Mouse (Mus musculus) lung, postnatal 36 days (tissue): ENCODE measurements around the gene Lrrc18.

Source experiments
- DNase-seq: peaks from one replicate; pipeline ENCODE4 v3.0.0; 2022; ENCODE audit warnings: mixed read lengths

Gene Lrrc18

DNA sequence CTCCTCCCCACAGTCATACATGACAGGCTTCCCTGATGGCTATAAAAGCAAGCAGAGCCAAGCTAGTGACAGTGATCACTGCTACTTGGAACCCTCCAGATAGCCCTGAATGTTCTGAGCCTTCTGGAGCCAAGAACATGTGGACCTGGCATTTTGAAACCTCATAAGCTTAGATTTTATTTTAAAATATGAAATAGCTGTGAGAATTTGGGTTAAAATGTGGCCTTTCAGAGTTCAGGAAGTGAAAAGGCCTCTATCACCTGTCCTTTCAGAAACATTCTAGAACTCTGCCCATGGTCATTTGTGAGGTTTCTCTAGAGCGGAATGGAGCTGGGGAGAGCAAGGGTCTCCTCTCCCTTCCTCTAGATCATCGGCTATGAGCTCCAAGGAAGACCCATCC lies at the start of gene Lrrc18:
Gene Lrrc18, plus strand, starts transcription at position 301 of the 400 bp plus-strand sequence.
- DNase-seq: no peak

GRCm38 (mm10) chr14:32947512-32947911 lies 43.7 kb upstream of the Lrrc18 start:
- DNase-seq: no peak

DNA sequence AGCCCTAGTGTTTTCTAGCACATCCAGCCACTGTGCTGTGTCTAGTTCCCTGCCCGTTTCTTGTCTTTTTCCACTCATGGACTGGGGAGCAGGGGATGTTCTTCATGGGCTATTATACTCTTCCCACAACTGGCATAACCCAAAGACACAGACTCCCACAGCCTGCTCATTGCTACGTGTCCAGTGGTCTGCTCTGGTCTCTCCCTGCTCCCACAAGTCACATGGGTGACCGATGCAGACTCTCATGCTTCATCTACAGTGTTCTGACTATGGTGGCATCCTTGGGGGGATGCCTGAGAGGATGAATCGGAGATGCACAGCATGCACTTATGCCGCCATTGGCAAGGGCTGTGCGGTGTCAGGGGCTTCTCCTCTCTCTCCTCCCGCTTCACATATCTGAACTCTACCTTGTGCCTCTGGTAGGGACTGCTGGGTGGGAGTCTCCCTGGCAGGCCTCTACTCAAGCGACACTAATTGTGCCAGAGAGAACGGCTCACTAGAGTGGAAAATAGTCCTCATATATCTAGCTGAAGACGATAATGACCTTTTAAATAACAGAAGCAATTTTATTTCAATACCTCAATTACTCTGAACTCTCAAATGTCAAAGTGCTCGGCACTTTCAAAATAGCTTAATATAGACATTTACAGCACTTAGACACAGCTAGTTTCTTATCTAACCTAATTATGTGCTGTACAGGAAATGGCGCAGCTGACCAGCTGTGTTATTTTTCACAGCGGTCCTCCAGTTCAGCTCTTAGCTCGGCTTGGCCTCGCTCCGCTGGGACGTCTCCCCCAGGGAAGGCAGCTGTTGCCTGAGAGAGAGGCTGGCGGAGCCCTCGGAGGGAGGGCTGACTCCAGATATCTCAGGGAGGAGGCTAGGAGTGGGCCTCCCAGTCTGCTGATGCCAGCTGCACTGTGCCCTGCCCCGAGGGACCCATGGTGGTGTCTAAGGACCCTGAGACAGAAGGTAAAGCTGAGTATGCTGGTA lies 40.6 kb upstream of the Lrrc18 start:
- DNase-seq: peak; percentile 59

- DNase-seq: peak; percentile 44
These were observed 34.7 kb upstream of the Lrrc18 start for GRCm38 (mm10) chr14:32956486-32956885.

DNA sequence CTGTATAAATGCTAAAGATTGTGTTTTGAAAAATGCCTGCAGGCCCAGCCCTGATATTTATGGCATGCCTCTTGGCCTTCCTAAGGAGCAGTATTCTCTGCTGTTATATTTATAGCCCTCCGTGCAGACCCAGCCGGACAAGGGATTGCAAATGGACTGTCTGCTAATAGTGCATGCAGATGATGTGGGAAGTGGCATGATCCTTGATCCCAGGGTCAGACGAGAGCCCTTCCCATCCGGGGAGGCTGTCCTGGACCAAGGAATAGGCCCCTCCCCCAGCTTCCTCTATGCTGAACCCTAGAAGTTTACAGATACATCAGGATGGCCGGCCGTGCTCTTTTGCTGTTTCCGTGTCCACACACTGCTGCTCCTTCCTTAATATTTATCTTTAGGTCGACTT lies 32.5 kb upstream of the Lrrc18 start:
- peak; percentile 50 for DNase-seq

- DNase-seq: peak; percentile 60
These were observed 30.7 kb upstream of the Lrrc18 start for GRCm38 (mm10) chr14:32960481-32960880.

GRCm38 (mm10) chr14:32964742-32965141 lies 26.4 kb upstream of the Lrrc18 start:
- DNase-seq: no peak

- no peak for DNase-seq
These were observed 20.5 kb upstream of the Lrrc18 start for GRCm38 (mm10) chr14:32970700-32971099.

DNA sequence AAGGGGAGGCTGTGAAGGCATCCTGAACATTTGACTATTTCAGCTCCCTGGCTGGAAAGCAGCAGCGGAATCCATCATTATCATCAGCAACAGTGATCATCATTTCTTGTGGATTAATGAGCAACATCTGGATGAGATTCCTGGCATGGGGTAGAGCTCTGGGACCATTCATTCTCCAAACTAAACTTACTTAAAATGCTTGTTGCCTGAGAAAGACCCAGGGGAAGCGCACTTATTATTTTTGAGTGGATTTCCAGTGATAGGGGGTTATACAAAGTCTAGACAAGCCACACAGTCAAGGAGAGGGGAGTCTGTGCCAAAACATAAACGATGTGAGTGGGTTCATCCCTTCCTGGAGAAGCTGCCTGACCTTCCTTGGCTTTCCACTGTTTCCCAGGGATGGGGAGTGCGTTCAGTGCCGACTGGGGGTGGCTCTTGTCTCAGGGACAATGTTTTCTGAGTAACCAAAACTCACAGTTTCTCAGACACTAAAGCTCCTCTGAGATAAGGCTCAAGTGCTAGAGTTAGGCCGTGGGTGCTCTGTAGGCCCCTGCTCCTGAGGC lies 6.9 kb upstream of the Lrrc18 start:
- no peak for DNase-seq

DNA sequence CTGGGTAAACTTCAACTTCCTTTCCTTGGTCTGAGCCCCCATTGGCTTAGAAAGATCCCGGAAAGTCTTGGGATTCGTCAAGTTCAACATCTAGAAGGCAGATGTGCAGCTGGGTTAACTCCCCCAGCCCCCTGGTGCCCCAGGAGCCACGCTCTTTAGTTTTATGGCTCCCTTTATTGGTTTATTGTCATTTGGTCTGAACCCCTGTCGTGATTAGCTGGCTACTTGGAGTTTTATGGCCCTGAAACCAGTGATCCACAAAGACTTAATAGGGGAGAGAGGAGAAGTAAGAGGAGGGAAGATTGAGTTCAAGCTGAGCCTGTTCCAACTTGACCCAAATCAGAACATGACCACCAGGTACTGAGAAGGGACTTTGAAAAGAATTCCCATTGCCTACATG lies 4.5 kb upstream of the Lrrc18 start:
- no peak for DNase-seq

- peak; percentile 61 for DNase-seq
These were observed 3.9 kb downstream of the Lrrc18 start for GRCm38 (mm10) chr14:32994954-32995636.

DNA sequence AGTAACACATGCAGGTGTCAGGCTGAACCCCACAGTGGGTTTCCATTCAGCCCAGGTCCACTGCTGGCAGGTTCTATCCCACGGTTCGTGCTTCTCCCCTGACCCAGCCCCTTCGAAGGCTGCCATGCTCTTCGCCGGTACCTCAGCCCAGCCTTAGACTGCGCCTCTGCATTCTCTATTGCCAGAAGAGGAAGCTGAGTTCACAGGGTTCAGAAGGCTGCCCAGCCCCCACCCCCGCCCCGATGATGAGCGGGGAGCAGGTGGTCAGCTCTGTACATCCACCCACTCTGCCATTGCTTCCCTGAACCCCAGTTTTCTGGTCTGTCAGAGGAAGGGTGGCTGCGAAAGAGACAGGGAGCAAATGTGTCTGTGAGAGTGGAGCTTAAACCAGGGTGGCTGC lies 8.3 kb downstream of the Lrrc18 start:
- DNase-seq: no peak

DNA sequence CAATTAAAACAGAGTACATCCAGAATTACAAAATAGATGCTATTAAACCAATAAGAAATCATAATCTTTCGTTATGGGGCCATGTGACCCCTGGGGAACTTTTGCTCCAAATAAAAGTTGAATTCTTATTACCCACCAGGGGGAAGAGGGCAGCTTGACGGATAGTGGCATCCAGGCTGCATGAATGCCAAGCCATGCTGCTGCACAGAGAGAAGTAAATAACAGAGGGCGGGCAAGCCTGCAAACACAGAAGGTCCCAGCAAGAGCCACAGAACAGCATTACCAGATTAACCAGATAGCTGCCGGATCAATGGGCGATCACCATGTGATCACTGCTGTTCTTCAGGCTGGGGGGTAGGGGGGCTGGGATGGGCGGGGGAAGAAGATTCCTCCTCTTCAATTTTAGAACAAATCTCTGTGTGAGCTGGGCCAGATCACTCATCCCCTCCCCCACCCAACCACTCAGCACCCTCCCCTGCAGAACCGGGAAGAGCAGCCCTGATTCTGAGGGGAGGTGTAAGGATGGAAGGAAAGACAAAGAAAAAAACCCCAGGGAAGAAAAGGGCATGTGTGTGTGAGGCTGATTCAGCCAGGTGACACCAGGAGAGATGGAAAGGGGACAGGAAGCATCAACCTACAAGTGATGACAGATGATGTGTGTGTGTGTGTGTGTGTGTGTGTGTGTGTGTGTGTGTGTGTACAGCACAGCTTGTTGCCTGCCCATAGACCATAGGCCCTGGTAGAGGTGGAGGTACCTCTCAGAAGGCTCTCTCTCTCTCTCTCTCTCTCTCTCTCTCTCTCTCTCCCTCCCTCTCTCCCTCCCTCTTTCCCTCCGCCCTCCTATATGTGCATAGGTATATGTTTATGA lies 9.2 kb downstream of the Lrrc18 start:
- DNase-seq: no peak

GRCm38 (mm10) chr14:33005114-33005513 lies 13.9 kb downstream of the Lrrc18 start:
- DNase-seq: no peak

GRCm38 (mm10) chr14:33007638-33008037 lies 16.5 kb downstream of the Lrrc18 start:
- DNase-seq: no peak

GRCm38 (mm10) chr14:33019050-33019449 lies 27.9 kb downstream of the Lrrc18 start:
- DNase-seq: no peak

GRCm38 (mm10) chr14:33019606-33020005 lies 28.4 kb downstream of the Lrrc18 start:
- DNase-seq: peak; percentile 15

DNA sequence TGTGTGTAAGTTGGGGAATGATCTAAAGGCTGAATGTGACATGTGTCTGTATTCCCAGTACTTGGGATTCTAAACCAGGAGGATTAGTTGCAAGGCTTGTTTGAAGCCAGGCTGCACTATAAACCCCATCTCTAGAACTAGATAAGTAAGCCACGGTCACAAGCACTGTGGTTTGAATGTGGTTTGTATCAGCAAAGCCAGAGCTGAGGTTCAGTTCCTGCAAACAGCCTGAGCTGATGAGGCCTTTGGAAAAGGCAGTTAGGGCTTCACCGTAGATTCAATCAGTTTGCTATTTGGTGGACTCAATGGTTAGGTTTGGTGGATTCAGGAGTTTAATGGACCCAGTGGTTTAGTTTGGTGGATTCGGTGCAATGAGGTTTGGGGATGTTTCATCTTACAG lies 39.7 kb downstream of the Lrrc18 start:
- no peak for DNase-seq

DNA sequence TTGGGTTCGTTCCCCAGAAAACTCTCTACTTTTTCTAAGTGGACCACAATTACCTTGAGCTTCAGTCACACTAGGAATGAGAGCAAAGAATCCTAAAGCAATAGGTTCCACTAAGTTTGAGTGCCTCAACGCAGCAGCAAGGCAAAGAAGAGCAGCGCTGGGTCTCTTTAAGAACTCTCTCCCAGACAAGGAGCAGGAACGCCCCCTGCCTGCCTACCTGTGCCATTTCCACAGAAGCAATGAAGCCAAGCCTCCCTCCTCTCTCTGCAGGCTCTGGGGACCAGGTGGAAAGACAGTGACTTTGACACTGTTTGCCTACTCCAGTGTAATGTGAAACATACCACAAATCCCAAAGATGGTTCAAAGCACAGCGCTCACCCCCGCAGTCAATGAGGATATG lies 42.2 kb downstream of the Lrrc18 start:
- peak; percentile 15 for DNase-seq

DNA sequence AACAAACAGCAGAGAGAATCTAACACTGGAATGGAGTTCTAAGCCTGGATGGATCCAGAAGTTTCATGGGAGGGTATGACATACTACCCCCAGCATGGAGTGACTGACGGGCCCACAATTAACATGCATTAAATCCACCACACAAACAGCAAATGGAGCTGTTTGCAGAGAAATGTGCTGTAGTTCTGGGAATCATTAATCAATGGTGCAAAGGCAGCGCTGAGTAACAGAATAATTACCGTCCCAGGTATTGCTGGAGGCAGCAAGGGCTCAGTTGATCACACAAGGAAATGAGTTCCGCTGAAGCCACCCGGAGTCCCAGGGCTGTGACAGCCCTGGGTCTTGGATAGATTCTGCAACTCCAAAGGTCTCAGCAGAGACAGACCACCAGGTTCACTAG lies 44.2 kb downstream of the Lrrc18 start:
- no peak for DNase-seq

GRCm38 (mm10) chr14:33036811-33037210 lies 45.6 kb downstream of the Lrrc18 start:
- no peak for DNase-seq

DNA sequence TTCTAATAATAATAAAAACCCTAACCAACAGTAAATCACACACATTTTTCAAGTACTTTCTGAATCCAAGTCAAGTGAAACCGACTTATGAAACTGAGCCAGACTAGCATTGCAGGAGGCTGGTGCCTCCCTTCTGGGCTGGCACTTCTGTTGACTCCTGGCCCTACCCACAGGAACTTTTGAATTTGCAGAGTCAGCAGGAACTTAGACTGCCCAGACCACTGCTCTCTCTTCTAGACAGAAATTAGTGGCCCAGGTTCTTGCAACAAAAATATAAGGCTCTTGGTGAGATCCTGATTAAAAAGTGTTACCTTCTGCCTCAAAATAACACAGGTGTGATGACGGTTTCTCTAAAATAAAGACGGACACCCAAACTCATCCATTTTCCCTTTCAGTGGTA lies 54.0 kb downstream of the Lrrc18 start:
- DNase-seq: no peak

DNA sequence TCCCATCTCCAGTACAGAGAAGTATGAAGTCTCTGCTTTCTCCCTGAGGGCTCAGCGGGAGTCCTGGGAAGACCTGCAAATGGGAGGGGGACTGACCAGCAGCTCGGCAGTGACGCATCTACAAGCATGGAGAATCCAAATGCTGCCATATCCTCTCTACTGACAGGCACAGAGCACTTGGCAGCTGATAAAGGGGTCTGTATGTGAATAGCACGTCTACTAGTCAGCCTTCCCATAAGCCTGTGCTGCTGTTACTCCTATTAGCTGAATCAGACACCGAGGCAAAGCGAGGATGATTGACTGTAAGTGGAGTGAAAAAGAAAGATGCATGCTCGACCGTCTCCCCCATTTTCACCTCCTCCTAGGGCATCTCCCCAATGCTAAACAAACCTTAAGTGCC lies 62.3 kb downstream of the Lrrc18 start:
- DNase-seq: no peak
